Mouse (Mus musculus) embryonic facial prominence, embryonic 15.5 days (tissue): ENCODE data around the gene Wdr89. TPM values are rescaled to one million over a fixed set of nuclear protein-coding genes. Genes with fewer than 3 reads are reported as not detected.
"Not testable (repeated sequence)": the region's sequence is repeated elsewhere in the genome, so short reads cannot be mapped to it uniquely, and the experiment has no call there.

ENCODE experiments used
- ATAC-seq: fragments of 200-750 bp; cut with Nextera tagmentation; 2 replicates; pipeline ENCODE4 v1.8.0; 2017; ENCODE audit warnings: low read depth, moderate TSS enrichment; ENCODE audit not compliant: insufficient number of reproducible peaks, low FRiP score, low TSS enrichment
- H3K27ac ChIP-seq: fragments of 300-500 bp; sonication (generic); replicated peaks from 2 replicates; pipeline ENCODE4 v1.5.1; 2015; ENCODE audit warnings: mild to moderate bottlenecking, inconsistent platforms
- H3K27me3 ChIP-seq: fragments of 300-500 bp; sonication (generic); 2 replicates; pipeline ENCODE4 v1.6.1; 2015; ENCODE audit warnings: inconsistent platforms
- H3K36me3 ChIP-seq: fragments of 300-500 bp; sonication (generic); 2 replicates; pipeline ENCODE4 v1.6.1; 2015; ENCODE audit warnings: mild to moderate bottlenecking, inconsistent platforms
- H3K4me1 ChIP-seq: fragments of 300-500 bp; sonication (generic); 2 replicates; pipeline ENCODE4 v1.6.1; 2015; ENCODE audit warnings: inconsistent platforms
- H3K4me2 ChIP-seq: fragments of 300-500 bp; sonication (generic); replicated peaks from 2 replicates; pipeline ENCODE4 v1.6.1; 2015; ENCODE audit warnings: mild to moderate bottlenecking, inconsistent platforms
- H3K4me3 ChIP-seq: fragments of 300-500 bp; sonication (generic); replicated peaks from 2 replicates; pipeline ENCODE4 v1.5.1; 2015; ENCODE audit warnings: mild to moderate bottlenecking, inconsistent platforms
- H3K9ac ChIP-seq: fragments of 300-500 bp; sonication (generic); 2 replicates; pipeline ENCODE4 v1.6.1; 2015; ENCODE audit warnings: inconsistent platforms
- H3K9me3 ChIP-seq: fragments of 300-500 bp; sonication (generic); replicated peaks from 2 replicates; pipeline ENCODE4 v1.6.1; 2016; ENCODE audit warnings: inconsistent platforms
- WGBS: fragments of 180-500 bp; shearing (Covaris S2); methylation state at CpG from one replicate; pipeline ENCODE4 v1.1.7; 2015; 5-methylcytosine and 5-hydroxymethylcytosine counted together
- polyA plus RNA-seq: library from polyadenylated mRNA; unstranded; fragments of >200 nt; fragmentation: Nextera tagmentation; extraction: Ambion mirVana; gene quantifications from 2 replicates; pipeline ENCODE4 v1.2.1, GENCODE M21; 2015

The Wdr89 gene
- polyA plus RNA-seq, 1 experiment from 2014 or later, result 11.6 TPM

DNA sequence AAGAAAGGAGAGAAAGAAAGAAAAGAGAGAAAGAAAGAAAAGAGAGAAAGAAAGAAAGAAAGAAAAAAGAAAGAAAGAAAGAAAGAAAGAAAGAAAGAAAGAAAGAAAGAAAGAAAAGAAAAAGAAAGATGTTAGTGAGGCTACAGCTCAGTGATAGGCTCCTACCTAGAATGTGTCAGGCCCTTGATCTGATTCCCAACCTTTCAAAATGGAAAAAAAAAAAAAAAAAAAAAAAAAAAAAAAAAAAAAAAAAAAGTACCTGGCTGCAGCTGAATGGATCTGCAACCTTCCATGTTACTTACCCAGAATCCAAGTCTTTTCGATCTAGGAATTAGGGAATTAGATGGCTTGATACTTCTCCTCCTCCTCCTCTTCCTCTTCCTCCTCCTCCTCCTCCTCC is 26.5 kb upstream of the Wdr89 start:
- 94% methylated on average over 1 of the region's 1 CpGs for WGBS

DNA sequence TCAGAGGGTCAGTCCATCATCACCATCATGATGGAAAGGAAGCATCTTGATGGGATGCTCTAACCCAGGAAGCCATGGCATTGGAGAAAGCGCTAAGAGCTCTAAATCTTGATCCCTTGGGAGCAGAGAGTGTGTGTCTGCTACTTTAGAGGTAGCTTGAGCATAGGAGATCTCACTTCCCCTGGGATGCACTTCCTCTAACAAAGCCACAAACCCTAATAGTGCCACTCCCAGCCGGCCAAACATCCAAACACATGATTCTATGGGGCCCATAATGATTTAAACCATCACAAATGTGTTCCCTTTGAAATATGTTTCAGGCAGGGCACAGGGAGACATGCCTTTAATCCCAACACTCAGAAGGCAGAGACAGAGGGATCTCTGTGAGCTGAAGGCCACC is 19.7 kb upstream of the Wdr89 start:
- Histone ChIP-seq H3K27me3 (no peaks in the 10 kb centered on the region), H3K9me3 (no peaks in the 10 kb centered on the region), H3K4me2 (no peak overlapping the region), H3K36me3 (no peaks in the 10 kb centered on the region), H3K9ac (no peak overlapping the region), H3K27ac (no peak overlapping the region), H3K4me3 (no peak overlapping the region), H3K4me1 (no peaks in the 10 kb centered on the region)
- WGBS, result 86% methylated on average over 2 of the region's 2 CpGs
- ATAC-seq, result no peak

More for the DNA sequence above, 26.5 kb upstream of the Wdr89 start:
- not testable (repeated sequence) for H3K27me3 ChIP-seq, H3K9ac ChIP-seq, H3K36me3 ChIP-seq, H3K4me1 ChIP-seq, H3K27ac ChIP-seq, ATAC-seq, H3K4me2 ChIP-seq, H3K4me3 ChIP-seq, H3K9me3 ChIP-seq

DNA sequence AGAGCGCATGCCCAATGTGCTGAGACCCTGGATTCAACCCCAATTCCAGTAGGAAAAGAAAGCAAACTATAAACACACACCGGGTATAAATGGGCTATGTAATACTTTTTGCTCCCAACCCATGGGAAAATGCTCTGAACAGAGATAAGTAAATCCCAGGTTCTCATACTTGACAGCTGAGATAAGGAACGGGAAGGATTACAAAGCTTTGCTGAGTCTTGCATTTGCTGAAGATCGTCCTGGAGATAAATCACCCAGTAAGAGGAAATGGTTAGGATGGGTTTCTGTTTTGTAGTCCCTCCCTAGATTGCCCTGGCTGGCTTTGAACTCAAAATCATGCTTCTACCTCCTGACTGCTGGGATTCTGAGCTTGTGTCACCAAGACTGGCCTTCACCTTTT is 18.0 kb upstream of the Wdr89 start:
- H3K36me3 ChIP-seq, result no peaks in the 10 kb centered on the region
- no peaks in the 10 kb centered on the region for H3K9me3 ChIP-seq
- H3K4me1 ChIP-seq, result no peaks in the 10 kb centered on the region
- no peak overlapping the region for H3K27ac ChIP-seq
- WGBS, result 54% methylated on average over 4 of the region's 4 CpGs
- H3K4me3 ChIP-seq, result no peak overlapping the region
- H3K9ac ChIP-seq, result no peak overlapping the region
- no peak for ATAC-seq
- H3K4me2 ChIP-seq, result no peak overlapping the region
- no peaks in the 10 kb centered on the region for H3K27me3 ChIP-seq

DNA sequence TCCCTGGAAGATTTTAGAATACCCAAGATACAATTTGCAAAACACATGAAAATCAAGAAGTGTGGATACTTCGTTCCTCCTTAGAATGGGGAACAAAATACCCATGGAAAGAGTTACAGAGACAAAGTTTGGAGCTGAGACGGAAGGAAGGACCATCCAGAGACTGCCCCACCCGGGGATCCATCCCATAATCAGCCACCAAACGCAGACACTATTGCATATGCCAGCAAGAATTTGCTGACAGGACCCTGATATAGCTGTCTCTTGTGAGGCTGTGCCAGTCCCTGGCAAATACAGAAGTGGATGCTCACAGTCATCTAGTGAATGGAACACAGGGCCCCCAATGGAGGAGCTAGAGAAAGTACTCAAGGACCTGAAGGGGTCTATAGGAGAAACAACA is 14.7 kb upstream of the Wdr89 start:
- H3K27me3 ChIP-seq, H3K4me1 ChIP-seq, H3K9me3 ChIP-seq, H3K27ac ChIP-seq, H3K4me2 ChIP-seq, H3K4me3 ChIP-seq, H3K36me3 ChIP-seq, ATAC-seq, H3K9ac ChIP-seq: not testable (repeated sequence)
- WGBS, result 80% methylated on average over 4 of the region's 4 CpGs

DNA sequence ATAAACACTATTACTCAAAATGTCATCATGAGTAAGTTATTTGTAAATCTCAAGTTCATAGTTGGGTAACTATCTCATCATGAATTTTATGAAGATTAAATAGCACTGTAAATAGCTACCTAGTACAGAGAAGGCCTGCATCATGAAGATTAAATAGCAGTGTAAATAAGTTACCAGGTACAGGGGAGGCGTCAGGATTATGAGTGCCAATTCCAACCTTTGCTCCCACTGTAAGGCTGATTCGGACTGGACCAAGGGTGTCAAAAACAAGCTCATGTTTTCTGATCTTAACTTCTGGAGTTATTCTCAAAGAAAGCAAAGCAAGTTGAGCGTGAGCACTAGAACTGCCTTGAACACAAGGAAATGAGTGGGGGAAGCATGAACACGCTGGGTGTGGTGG is 14.3 kb upstream of the Wdr89 start:
- no peak overlapping the region for H3K9ac ChIP-seq
- no peak for ATAC-seq
- H3K4me2 ChIP-seq, result no peak overlapping the region
- no peak overlapping the region for H3K4me3 ChIP-seq
- no peaks in the 10 kb centered on the region for H3K9me3 ChIP-seq
- no peak overlapping the region for H3K27ac ChIP-seq
- 92% methylated on average over 4 of the region's 4 CpGs for WGBS
- H3K27me3 ChIP-seq, result no peaks in the 10 kb centered on the region
- H3K36me3 ChIP-seq, result no peaks in the 10 kb centered on the region
- H3K4me1 ChIP-seq, result no peaks in the 10 kb centered on the region

DNA sequence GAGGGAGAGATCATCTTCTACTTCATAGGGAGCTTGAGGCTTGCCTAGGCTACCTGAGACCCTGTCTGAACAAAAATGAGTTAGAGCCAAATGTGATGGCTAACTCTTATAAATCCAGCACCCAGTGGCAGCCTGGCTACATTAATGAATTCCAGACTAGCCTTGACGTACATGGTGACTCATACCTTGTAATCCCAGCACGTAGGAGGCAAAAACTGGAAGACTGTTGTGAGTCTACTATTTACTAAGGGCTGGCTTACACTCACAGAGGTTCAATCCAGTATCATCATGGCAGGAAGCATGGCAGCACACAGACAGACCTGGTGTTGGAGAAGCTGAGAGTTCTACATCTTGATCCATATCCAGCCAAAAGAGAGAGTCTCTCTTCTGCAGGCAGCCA is 13.5 kb upstream of the Wdr89 start:
- Histone ChIP-seq H3K4me3 (no peak overlapping the region), H3K27me3 (no peaks in the 10 kb centered on the region), H3K4me2 (no peak overlapping the region), H3K27ac (no peak overlapping the region), H3K9ac (no peak overlapping the region), H3K4me1 (no peaks in the 10 kb centered on the region), H3K9me3 (no peaks in the 10 kb centered on the region), H3K36me3 (no peaks in the 10 kb centered on the region)
- ATAC-seq, result no peak
- 43% methylated on average over 2 of the region's 2 CpGs for WGBS

DNA sequence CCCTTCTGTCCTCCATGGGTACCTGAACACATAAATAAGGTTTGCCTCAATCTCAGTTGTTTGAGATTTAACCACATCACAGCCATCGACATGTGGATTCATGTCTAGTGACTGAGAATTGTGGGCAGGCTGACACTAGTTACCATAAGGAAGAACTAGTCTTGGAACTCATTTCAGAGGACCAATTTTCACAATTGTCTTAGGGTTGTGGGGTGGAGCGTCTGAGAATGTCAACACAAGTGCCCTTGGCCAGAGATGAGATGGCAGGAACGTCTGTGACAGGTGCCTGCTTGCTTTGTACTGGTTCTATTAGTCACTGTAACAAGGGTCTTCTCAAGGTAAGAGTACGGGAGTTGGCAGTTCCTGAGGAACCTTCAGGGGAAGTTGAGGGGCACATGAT is 11.8 kb upstream of the Wdr89 start:
- Histone ChIP-seq H3K9ac (no peak overlapping the region), H3K27me3 (no peaks in the 10 kb centered on the region), H3K36me3 (no peaks in the 10 kb centered on the region), H3K4me3 (no peak overlapping the region), H3K4me2 (no peak overlapping the region), H3K27ac (no peak overlapping the region), H3K9me3 (no peaks in the 10 kb centered on the region), H3K4me1 (no peaks in the 10 kb centered on the region)
- no peak for ATAC-seq
- 59% methylated on average over 4 of the region's 4 CpGs for WGBS

DNA sequence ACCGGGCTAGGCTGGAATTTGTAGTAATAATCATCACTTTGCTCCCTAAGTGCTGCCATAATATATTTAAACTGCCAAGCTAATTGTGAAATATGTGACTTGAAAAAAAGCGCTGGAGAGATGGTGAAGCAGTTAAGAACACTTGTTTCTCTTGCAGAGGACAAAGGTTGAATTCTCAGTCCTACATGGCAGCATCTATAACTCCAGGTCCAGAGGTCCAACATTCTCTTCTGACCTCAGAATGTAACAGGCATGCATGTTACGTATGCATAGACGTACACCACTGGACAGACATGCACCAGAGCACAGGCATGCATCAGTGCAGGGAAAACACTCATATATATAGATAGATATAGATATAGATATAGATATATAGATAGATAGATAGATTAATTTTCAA is 9.1 kb upstream of the Wdr89 start:
- H3K4me2 ChIP-seq, result no peak overlapping the region
- 92% methylated on average over 4 of the region's 4 CpGs for WGBS
- H3K4me1 ChIP-seq, result no peaks in the 10 kb centered on the region

DNA sequence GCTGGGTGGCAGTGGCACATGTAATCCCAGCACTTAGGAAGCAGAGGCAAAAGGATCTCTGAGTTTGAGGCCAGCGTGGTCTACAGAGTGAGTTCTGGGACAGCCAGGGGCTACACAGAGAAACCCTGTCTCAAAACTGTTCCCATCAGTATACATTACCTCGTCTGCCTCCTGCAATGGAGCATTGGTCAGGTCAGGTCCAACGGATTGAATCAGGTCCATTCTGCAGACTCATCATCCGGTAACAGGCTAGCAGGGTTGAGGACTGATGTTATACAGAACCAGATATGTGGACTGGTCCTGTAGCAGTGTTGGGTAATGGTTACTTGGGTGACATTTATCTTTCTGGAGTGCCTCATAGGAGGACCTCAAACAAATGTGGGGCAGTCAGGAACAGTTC is 3.3 kb upstream of the Wdr89 start:
- ATAC-seq, result no peak
- WGBS, result 90% methylated on average over 4 of the region's 4 CpGs

More for the DNA sequence above, 9.1 kb upstream of the Wdr89 start:
- no peaks in the 10 kb centered on the region for H3K9me3 ChIP-seq
- no peak overlapping the region for H3K27ac ChIP-seq
- no peaks in the 10 kb centered on the region for H3K36me3 ChIP-seq
- H3K9ac ChIP-seq, result no peak overlapping the region
- ATAC-seq, result no peak
- no peak overlapping the region for H3K4me3 ChIP-seq
- H3K27me3 ChIP-seq, result no peaks in the 10 kb centered on the region

DNA sequence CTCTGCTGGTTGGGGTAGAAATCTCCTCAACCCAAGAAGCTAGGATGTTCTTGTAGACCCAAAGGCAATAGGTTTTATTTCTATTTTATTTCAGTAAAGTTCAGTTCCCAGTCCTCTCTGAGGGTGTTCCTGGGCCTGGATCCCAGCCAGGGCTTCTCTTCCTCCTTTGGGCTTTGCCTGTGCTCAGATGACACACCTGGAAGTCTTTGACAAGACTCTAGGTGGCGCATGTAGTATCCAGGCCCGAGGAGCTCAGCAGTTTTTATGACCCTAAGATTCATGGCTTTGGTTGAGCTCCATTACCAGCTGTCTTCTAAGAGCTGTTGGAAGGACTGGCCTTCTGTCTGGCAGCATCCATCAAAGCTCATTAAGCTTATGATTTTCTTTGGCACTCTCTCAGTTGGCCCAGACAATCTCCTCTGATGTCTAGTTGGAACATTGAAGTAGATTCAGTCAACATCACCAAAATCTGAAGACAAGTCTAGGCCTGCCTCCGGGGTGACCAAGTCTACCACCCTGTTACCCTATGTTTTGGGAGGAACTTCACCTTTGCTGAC is 2.5 kb upstream of the Wdr89 start:
- H3K4me1 ChIP-seq, result peaks cover 14% of the 10 kb centered on the region
- no peaks in the 10 kb centered on the region for H3K9me3 ChIP-seq
- H3K4me3 ChIP-seq, result no peak overlapping the region
- H3K4me2 ChIP-seq, result no peak overlapping the region
- no peaks in the 10 kb centered on the region for H3K36me3 ChIP-seq
- 79% methylated on average over 3 of the region's 3 CpGs for WGBS
- H3K27me3 ChIP-seq, result no peaks in the 10 kb centered on the region
- H3K9ac ChIP-seq, result no peak overlapping the region
- ATAC-seq, result no peak
- H3K27ac ChIP-seq, result no peak overlapping the region

More for the DNA sequence above, 3.3 kb upstream of the Wdr89 start:
- Histone ChIP-seq H3K27ac (no peak overlapping the region), H3K4me3 (no peak overlapping the region), H3K9me3 (no peaks in the 10 kb centered on the region), H3K4me2 (no peak overlapping the region), H3K27me3 (no peaks in the 10 kb centered on the region), H3K36me3 (no peaks in the 10 kb centered on the region), H3K9ac (no peak overlapping the region), H3K4me1 (peaks cover 14% of the 10 kb centered on the region)

DNA sequence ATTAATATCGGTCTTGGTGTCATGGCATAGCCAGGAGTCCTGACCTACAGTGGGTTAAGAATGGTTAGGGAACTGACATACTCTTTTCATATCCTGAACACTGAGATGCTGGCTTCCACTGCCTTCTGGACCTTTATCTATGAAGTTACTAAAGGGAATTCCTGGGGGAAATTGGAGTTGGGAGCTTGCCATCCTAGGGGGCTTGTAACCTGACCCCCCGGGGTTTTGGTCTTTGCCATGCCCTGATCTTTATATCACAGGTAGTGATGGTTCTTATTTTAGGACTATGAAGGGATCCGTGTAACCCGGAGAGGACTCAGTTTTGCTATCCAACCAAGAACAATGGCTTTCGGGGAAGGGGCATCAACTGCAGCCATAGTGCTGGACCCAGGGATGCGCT is 1.3 kb upstream of the Wdr89 start:
- WGBS, result 87% methylated on average over 6 of the region's 6 CpGs
- peak overlapping the region; percentile 70 for H3K4me3 ChIP-seq
- peaks cover 14% of the 10 kb centered on the region for H3K4me1 ChIP-seq
- H3K9ac ChIP-seq, result peak overlapping the region; percentile 44
- no peak for ATAC-seq
- peak overlapping the region; percentile 66 for H3K4me2 ChIP-seq
- H3K27me3 ChIP-seq, result no peaks in the 10 kb centered on the region
- no peaks in the 10 kb centered on the region for H3K36me3 ChIP-seq
- H3K27ac ChIP-seq, result no peak overlapping the region; the same call in 1 of the 2 replicates
- H3K9me3 ChIP-seq, result no peaks in the 10 kb centered on the region

DNA sequence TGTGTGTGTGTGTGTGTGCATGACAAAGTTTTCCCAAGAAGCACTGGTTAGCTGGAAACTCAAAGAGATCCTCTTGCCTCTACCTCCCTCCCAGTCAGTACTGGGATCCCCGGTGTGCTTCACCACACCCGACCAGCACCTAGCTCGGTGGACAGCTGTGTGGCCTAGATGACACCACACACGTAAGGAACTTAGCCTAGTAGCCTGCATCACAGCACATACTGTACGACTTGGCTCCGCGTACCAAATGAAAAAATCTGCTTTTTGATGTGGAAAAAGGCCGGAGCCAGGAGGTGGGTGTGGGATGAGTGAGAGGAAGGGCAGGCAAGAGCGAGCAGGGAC is 450 bp downstream of the Wdr89 start:
- Histone ChIP-seq H3K27ac (peak overlapping the region; percentile 89), H3K9me3 (no peaks in the 10 kb centered on the region), H3K4me1 (peaks cover 14% of the 10 kb centered on the region), H3K27me3 (no peaks in the 10 kb centered on the region), H3K4me3 (peak overlapping the region; percentile 70), H3K9ac (peak overlapping the region; percentile 62), H3K4me2 (peak overlapping the region; percentile 77), H3K36me3 (no peaks in the 10 kb centered on the region)
- 0% methylated on average over 9 of the region's 9 CpGs for WGBS
- ATAC-seq, result no peak
